Comparison of ENCODE assay signal across 9 mouse cellular contexts in the genomic region with DNA sequence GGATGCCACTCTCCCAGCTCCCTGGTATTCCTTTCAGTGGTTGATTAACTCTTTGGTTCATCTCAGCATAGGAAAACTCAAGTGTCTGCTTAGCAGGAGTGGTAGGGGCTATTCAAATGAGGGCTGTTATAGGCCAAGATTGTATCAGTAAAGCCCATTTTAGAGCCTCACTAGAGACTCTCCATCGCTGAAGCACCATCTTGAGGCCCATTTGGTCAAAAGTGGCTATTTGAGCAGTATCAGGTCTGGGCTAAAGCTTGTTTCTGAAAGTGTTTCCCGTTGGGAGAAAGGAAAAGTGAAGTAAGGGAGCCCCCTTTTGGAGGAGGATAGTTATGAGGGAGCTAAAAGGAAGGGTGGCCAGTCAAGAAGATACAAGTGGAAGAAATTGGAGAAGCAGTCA.
DNase-seq lines count a peak whose midpoint lies in the region; ATAC-seq lines count a peak whose summit lies in the region.
"Had no signal": no experiment of that assay in that cellular context is flagged by ENCODE, and none has a peak within 500 bp of the region (broad histone marks: within the 10 kb centered on the region; RNA-seq: fewer than 3 reads in every experiment).

No protein-coding gene starts in this region.

- intact Hi-C loops in left cerebral cortex, postnatal 10 days (cut with DNase I): loop anchor here (5.0 to 10.0 kb wide), 2 partner anchors 288 to 1015 kb away; no protein-coding TSS in a partner anchor

- no peaks in the 10 kb centered on the region for H3K36me3 ChIP-seq in midbrain, embryonic 11.5 days (ENCODE audit: control insufficient read depth, insufficient read depth, low read length)
- H3K36me3 ChIP-seq in midbrain, embryonic 10.5 days: no peaks in the 10 kb centered on the region
- H3K36me3 ChIP-seq: liver, embryonic 15.5 days had no signal

- no peak overlapping the region for H3K4me2 ChIP-seq in midbrain, embryonic 11.5 days
- H3K4me2 ChIP-seq: liver, embryonic 15.5 days had no signal

- H3K9me3 ChIP-seq in midbrain, embryonic 11.5 days (ENCODE audit: control insufficient read depth, low read length): no peaks in the 10 kb centered on the region
- H3K9me3 ChIP-seq in midbrain, embryonic 10.5 days (replicated peaks): no peaks in the 10 kb centered on the region
- H3K9me3 ChIP-seq: liver, embryonic 15.5 days had no signal

- H3K9ac ChIP-seq in midbrain, embryonic 11.5 days (ENCODE audit: low read length): no peak overlapping the region
- H3K9ac ChIP-seq: liver, embryonic 15.5 days had no signal

- H3K27me3 ChIP-seq in midbrain, embryonic 11.5 days (ENCODE audit: control insufficient read depth, insufficient read depth, low read length): no peaks in the 10 kb centered on the region
- no peaks in the 10 kb centered on the region; the same call in 1 of the 2 replicates for H3K27me3 ChIP-seq in midbrain, embryonic 10.5 days (ENCODE audit: low read depth, poor library complexity, severe bottlenecking)
- H3K27me3 ChIP-seq: liver, embryonic 15.5 days had no signal

- ATAC-seq in midbrain, embryonic 11.5 days (ENCODE audit: low FRiP score): 0 out of 2 replicates have a peak, but pooled peaks have one; percentile 42
- ATAC-seq in erythroid progenitor cell, adult 5-6 weeks (replicated peaks; ENCODE audit: low FRiP score, poor library complexity, severe bottlenecking): no peak

- H3K4me3 ChIP-seq in midbrain, embryonic 11.5 days (ENCODE audit: low read depth, low read length): no peak overlapping the region
- no peak overlapping the region for H3K4me3 ChIP-seq in midbrain, embryonic 10.5 days
- H3K4me3 ChIP-seq: liver, embryonic 15.5 days had no signal

- no peaks in the 10 kb centered on the region for H3K4me1 ChIP-seq in midbrain, embryonic 11.5 days (ENCODE audit: control insufficient read depth, insufficient read depth, low read length)
- H3K4me1 ChIP-seq in midbrain, embryonic 10.5 days: no peaks in the 10 kb centered on the region
- H3K4me1 ChIP-seq: liver, embryonic 15.5 days had no signal

- 6% methylated on average over 2 of the region's 2 CpGs for WGBS in midbrain, embryonic 11.5 days
- 14% methylated on average over 2 of the region's 2 CpGs for WGBS in midbrain, embryonic 10.5 days

- DNase-seq in adrenal gland, postnatal 14 days: peak; percentile 22
- DNase-seq in adrenal gland, adult 8-10 months: no peak
- DNase-seq in midbrain, embryonic 11.5 days (ENCODE audit: low spot score, missing footprints): no peak
- DNase-seq in midbrain, embryonic 10.5 days (ENCODE audit: low spot score): no peak
- peak; percentile 39 for DNase-seq in fibroblast of lung, adult 2 months (ENCODE audit: low read depth)
- DNase-seq in left cerebral cortex, postnatal 10 days (ENCODE audit: extremely low spot score in 1 of 2, low spot score in 2 of 2): peak; percentile 15 to 29
- DNase-seq in liver: no peak

- no peak overlapping the region for H3K27ac ChIP-seq in midbrain, embryonic 11.5 days (ENCODE audit: low read depth, low read length)
- H3K27ac ChIP-seq in midbrain, embryonic 10.5 days (replicated peaks): no peak overlapping the region
- H3K27ac ChIP-seq: liver, embryonic 15.5 days had no signal

Comparison
In these comparisons a context has a peak if more than half of its experiments do, and no peak if none do; other contexts are left out.
1. DNase-seq: peak in adrenal gland, postnatal 14 days (single experiment), fibroblast of lung, adult 2 months (single experiment) and left cerebral cortex, postnatal 10 days (2 of 2); none in adrenal gland, adult 8-10 months (single experiment), midbrain, embryonic 11.5 days (single experiment), midbrain, embryonic 10.5 days (single experiment) and liver (single experiment).